Mouse (Mus musculus) left cerebral cortex, postnatal 25 days (tissue): ENCODE results near the gene Mrps6. TPM values are rescaled to one million over a fixed set of nuclear protein-coding genes. Genes with fewer than 3 reads are reported as not detected.

ENCODE experiments used
- DNase-seq, 2 experiments: peaks; one replicate each; pipeline ENCODE4 v3.0.0; 2022; ENCODE audit warnings: low spot score in 2 of 2, mixed read lengths in 1 of 2
- intact Hi-C: fragments of 180-260 bp; cut with DNase I; formaldehyde crosslinking; loops from one replicate; pipeline ENCODE4 v1.15.1; 2025
- total RNA-seq, 2 experiments: library from RNA; stranded (reverse); gene quantifications; 2 replicates each; pipeline ENCODE4 v1.2.3; 2021

Gene Mrps6
- total RNA-seq, result 10 to 100 TPM; 44.8 to 52.2 TPM

DNA sequence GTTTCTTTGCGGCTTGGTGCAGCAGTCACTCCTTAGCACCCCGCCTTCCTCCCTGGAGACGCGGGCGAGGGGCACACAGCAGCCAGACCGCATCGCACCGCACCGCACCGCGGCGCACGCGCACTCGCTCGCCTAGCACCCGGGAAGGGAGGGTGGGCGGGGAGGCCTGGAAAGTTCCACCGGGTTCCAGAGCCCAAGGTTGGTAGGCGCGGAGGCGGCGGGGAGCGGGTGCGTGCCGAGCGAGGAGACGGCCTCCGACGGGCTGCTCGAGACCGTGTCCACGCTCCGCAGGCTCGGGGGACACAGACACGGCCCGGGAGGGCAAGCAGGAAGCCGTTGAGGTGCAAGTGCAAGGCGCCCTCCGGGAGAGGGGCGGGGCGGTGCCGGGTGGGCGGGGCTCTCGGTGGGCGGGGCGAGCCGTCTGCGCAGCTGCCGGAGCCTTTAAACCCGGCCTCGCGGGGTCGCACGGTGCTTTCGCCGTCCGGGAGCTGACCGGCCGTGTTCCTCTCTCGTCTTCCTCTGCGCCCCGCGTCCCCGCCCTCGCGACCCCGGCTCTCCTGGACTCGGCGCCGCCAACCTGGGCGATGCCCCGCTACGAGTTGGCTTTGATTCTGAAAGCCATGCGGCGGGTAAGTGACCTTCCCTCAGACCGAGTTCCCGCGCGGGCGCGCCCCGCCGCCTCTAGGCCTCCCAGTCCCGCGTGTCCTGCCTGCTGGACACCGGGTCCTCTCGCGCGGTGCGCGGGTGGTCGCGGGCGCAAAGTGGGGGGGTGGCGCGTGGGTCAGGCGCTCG is at the start of gene Mrps6, which contains the start of the genes Gm49711 and Slc5a3:
Gene Mrps6 (plus strand): TSS at position 419 of the 792 bp plus-strand sequence.
Gene Gm49711 (plus strand): TSS at position 465 of the 792 bp plus-strand sequence.
Gene Slc5a3 (plus strand): TSS at position 471 of the 792 bp plus-strand sequence.
- intact Hi-C loops, result loop anchor here (1.0 to 5.0 kb wide), 5 partner anchors 59 to 228 kb away; no protein-coding TSS in a partner anchor

DNA sequence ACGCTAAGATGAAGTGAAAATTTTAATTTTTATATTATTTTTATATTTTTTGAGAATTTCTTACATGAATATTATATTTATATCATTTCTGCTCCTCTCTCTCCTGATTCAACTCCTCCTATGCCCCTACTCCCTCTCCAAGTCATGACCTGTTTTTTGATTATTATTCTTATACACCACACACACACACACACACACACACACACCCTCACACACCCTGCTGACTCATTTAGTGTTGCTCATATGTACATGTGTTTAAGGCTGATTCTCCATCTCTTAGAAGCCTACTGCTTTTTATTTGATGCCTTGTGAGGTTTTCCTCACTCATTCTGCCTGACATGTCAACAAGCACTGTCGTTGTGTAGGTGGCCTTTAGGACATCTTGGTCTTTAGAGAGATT is 48.5 kb upstream of the Mrps6 start:
- intact Hi-C loops, result no loop called here
- no peak for DNase-seq

More for the DNA sequence above, at the start of gene Mrps6, which contains the start of the genes Gm49711 and Slc5a3:
- peak; percentile 90 to 92 for DNase-seq

DNA sequence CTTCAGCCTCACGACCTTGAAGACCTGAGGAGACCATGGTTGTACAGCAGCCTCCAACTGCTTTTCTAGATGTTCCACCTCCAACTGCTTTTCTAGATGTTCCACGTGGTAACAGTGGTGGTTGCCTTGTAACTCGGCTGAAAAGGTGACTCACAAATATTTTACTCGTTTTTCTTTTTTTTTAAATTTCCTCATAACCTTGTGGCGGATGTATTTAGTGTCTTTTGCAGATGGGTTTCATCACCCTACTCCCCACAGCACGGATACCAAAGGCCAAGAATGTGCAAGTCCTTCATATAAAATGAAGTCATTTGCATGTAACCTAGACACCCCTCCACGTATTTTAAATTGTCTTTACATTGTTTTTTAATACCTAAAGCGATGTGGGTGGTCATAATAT is 41.3 kb upstream of the Mrps6 start:
- intact Hi-C loops, result no loop called here
- DNase-seq, result no peak

DNA sequence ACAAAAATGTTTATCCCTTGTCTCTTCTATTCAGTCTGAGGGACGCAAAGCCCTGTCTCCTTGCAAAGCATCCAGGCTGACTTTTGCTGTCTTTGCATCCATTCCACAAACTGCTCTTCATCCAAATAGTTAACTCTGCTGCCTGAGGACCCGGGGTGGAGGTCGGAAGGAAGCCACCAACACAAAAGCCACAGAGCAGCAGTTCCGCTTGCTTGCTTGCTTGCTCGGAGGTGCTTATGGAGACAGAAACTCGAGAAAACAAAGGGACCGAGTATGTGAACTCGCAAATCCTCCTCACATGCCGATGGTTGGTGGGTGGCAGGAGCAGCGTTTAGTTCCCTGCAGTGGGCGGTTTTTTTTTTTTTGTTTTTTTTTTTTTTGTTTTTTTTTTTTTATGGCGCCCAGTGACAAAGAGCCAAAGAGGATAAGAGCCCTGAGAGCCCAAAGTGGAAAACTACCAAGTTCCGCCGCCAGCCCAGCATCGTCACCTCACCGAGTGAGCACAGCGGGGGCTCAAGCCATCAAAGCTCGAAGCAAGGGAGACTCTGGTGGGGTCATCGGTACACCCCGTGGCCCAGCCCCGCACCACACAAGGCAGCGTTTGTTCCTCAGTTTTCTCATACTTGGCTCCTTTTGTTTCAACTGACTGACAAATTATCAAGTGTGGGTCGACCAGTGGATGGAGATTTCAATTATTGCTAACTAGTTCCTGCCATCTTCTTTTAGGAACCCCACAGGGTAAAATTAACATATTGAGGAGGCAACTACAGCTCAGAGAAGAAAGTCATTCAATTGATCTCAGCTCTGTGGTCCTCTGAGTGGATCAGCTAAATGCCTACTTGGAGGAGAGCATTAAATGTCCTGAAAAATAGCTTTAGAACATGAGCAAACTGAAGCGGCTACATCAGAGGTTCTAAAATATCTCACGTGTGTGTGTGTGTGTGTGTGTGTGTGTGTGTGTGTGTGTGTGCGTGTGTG is 38.6 kb upstream of the Mrps6 start:
- intact Hi-C loops, result no loop called here
- DNase-seq, result peak; percentile 8 to 22

DNA sequence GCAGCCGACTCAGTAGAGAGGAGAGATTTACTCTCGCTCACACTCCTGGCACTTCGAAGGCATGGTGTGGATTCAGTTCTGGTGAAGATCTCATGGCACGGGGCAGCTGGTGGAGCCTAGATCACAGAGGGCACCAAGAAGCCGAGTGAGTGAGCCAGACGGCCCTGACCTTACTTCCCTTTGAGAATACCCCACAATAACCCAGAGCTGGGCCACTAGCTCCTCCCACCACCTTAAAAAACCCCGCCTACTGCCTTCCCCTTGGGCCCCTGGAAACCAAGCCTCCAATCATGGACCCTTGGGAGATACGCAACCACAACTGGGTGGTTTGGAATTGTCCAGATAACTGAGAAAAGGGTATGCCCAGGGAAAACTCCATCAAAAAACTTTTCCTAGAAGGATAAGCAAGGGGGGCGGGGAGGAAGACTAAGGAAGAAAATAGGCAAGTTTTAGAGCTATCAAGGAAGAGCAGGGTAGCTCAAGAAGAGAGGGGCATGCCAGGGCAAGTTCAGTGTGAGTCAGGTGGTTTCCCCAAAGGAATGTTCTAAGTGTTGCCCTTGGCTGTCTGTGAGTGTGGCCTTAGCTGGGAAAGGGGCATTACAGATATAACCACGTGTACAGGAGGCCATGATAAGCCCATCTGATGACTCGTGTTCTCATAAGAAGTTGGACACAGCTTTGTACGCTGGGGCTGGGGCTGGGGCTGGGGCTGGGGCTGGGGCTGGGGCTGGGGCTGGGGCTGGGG is 36.2 kb upstream of the Mrps6 start:
- intact Hi-C loops, result no loop called here
- no peak for DNase-seq

DNA sequence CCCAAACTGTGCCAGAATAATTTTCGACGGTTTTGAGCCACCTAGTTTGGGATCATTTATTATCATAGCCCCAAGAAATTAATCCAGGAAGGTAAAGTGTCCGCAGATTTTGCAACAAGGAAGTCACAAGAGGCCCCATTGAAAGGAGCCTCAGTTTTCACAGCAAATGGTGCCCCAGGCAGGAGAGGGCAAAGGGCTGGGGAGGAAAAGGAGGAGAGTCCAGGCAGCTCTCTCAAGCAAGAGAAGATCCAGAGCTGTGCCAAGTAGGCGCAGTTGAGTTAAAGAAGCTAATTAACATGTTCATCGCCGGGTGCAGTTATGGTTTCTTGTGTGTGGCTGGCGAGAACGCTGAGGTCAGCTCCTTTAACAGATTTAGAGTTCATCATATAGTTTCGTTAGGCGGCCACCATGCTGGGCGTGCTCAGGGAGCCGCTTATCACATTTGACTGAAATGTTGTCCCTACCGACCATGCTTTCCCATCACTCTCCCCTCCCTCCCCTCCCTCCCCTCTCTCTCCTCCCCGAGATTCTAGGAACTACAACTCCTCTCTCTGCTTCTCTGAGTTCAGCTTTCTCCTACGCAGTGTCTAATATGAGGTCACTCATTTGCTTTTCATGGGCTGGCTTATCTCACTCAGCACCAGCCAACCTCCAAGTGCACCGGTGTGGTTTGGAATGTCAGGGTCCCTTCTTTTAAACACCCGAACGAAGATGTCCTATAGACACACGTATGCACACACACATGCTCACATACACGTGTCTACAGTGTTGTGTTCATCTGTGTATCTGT is 35.4 kb upstream of the Mrps6 start:
- intact Hi-C loops, result no loop called here
- DNase-seq, result no peak

DNA sequence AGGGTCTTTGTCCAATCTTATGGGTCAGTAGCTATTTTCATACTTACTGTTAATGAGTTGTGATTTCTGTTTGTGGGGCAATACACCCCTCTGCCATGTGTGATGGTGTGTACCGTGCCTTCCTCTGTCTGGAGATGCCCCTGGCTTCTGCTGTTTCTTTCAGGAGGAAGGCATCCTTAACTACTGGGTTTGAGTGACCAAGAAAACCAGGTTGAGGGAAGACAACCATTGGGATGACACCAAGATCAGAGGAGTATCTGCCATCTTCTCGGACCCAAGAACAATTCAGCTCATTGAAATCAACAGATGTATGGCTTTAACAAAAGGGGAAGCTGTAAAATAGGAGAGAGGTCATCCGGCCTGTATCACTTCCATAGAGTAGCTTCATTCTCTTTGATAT is 24.8 kb upstream of the Mrps6 start:
- intact Hi-C loops, result no loop called here
- no peak for DNase-seq

DNA sequence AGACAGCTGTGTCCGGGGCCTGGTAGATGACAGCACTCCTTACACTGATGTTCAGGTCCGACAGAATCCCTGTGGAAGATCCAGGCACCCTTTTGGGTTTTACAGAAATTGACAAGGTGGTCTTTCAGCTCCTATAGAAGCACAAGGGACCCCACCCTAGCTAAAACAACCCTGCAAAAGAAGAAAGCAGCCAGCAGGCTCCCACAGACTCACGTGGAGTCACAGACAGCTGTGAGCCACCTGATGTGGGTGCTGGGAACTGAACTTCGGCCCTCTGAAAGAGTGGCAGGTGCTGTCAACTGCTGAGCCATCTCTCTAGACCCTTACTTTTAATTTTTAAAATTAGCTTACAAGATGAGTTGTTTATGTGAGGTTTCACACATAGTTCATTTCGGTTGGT is 23.4 kb upstream of the Mrps6 start:
- intact Hi-C loops, result no loop called here

DNA sequence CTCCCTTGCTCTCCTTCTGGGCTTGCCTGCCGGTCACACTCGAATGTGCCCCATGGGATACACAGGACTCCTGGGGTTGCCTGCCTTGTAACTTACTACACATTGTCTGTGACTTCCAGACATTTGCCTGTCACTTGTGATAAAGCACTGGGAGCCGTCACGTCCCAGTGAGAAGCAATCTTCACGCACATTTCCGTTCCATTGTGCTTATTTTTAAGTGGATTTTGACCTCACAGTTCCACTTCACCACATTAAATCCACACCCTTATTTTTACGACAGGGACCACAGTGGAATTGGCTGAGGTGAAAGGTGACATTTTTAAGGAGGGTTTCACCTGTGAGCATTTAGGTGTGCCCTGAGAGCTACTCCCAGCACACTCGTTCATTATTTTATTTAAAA is 21.4 kb upstream of the Mrps6 start:
- intact Hi-C loops, result no loop called here

More for the DNA sequence above, 23.4 kb upstream of the Mrps6 start:
- no peak for DNase-seq

DNA sequence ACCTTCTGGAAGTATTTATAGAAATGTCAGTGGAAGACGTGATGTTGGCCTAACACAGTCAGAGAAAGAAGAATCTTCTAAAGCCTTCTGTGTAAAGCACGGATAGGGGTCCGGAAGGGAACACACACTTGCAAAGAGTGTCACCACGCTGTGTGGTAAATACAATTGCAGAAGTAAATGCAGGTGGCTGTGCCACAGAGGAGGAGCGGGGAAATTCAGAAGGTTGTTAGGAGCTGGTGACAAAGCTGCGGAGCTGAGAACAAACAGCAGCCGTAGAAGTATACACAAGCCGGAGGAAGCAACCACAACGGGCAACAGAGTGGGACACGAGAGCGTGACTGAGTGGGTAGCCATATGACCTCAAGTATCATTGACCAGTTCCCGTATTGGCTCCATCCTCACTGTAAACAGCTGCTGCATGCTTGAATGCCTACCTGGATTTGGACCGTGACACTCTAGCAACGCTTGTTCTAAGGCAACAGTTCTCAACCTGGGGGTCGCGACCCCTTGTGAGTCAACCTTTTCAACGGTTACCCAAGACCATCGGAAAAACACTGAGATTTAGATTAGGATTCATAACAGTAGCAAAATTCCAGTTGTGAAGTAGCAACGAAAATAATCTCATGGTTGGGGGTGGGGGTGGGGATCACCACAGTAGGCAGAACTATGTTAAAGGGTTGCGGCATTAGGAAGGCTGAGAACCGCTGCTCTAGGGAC is 20.0 kb upstream of the Mrps6 start:
- intact Hi-C loops, result no loop called here
- DNase-seq, result no peak

More for the DNA sequence above, 21.4 kb upstream of the Mrps6 start:
- DNase-seq, result no peak

DNA sequence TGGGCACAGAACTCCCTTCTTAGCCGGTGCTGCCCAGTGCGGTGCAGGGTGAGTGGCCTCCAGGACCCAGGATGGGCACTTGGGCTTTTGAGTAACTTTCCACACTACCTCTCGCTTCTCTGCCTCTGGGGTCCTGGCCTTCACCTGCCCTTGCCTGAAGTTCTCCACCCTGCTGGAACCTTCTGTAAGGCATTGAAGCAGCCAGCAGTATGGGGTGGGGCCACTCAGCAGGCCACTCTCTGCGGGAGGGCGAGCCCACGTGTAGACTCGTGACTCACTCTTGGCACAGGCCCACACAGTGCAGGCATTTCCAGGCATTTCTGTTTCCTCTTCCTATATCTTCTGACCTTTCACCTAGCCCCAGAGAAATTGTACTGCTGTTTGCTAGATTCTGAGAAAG is 18.6 kb upstream of the Mrps6 start:
- DNase-seq, result no peak
- intact Hi-C loops, result no loop called here

DNA sequence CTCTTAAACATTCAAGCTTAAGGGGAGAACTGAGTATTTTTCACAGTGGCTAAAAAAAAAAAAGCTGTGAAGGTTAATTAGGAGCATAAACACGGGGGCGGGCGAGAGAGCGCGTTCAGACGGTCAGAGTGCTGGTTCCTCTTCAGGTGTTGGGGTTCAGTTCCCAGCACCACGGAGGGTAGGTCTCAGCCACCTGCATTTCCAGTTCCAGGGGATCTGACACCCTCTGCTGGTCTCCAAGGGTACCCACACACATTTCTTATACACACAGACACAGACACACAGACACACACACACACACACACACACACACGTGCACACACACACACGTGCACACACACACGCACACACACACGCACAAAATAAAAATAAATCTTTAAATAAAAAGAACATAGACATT is 18.1 kb upstream of the Mrps6 start:
- DNase-seq, result no peak
- intact Hi-C loops, result no loop called here

DNA sequence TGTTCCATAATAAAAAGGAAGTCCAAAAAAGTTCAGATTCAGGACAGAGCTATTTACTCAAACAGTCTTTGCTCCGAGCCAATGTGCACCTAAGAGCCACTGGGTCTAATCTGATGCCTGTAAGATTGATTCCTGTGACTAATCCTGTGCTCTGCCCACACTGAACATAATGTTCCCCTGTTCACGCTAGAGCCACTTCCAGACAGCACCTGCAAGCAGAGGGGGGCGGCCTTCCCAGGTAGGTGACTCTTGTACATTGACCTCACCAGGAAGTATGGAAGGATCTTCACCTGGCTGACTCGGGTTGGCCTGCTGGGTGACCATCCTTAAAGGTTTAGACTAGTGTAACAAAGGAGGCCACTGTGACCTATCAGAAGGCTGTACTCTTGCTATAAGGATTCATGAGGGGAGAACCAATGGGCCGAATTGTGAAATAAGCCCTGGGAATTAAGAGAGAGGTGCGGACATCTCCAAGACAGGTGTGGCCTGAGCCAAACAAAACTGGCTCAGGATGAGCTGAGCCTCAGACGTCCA is 6.2 kb upstream of the Mrps6 start:
- DNase-seq, result no peak
- intact Hi-C loops, result no loop called here

DNA sequence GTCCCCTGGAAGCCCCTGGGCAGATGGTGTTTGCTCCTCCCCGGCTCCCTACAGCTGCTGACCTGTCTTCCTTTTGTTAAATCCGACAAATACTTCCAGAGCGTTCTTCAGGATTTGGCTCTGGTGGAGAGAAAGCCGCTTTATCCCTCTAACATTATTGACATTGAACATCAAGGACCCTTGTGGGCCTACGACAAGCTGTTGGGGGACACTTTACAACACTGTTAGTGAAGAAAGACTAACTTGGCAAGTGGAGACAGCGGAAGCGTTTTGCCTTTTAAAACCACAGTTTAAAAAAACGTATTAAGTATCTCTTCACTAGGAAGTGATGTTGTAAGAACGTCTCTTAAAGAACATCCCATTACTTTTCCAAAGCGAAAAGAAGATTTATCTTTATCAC is 5.5 kb upstream of the Mrps6 start:
- intact Hi-C loops, result no loop called here

DNA sequence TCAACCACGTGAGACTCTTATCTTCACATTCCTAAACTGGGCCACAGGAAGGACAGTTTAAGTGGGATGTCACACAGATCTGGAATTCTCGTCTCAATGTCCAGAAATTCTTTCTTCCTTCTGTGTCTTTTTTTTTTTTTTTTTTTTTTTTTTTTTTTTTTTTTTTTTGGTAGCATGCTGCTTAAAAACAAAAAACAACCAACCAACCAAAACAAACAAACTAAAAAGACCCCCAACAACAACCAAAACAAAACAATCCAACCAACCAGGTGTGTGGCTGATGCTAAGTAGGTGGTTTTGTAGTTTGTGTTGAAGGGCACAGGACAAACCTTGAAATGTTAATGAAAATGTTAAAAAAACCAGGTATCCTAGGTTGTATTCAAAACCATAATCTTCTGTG is 1.4 kb upstream of the Mrps6 start:
- no peak for DNase-seq
- intact Hi-C loops, result loop anchor here (2.0 to 5.0 kb wide), 3 partner anchors 61 to 101 kb away; no protein-coding TSS in a partner anchor

More for the DNA sequence above, 5.5 kb upstream of the Mrps6 start:
- no peak for DNase-seq

DNA sequence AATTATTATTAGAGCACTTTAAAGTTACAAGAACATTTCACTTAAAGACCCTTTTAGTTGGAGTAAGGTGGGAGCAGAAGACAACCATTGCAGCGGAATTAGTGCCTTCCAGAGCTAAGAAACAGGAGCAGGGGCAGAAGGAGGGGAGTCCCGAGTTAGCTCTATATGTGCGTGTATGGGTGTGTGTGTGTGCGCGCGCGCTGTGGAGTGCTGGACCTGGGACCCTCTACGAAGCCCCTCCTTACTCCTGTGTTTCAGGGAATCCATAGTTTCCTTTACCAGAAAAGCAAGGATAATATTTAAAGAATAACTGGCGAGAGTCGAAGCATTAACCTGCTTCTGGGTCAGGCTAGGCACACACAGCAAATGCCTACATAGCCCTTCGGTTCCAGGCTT is 616 bp upstream of the Mrps6 start:
- DNase-seq, result no peak

More for the DNA sequence above, 616 bp upstream of the Mrps6 start:
- intact Hi-C loops, result loop anchor here (2.0 to 5.0 kb wide), 3 partner anchors 60 to 100 kb away; no protein-coding TSS in a partner anchor
